Mouse (Mus musculus) limb, embryonic 11.5 days (tissue): Measurements from ENCODE around the gene Snx18. TPM values are rescaled to one million over a fixed set of nuclear protein-coding genes. Genes with fewer than 3 reads are reported as not detected.
A peak's percentile ranks its signal among the peaks of the same experiment; 100 is the strongest.

Source experiments
- ATAC-seq: fragments of 200-750 bp; cut with Nextera tagmentation; 2 replicates; pipeline ENCODE4 v1.8.0; 2017; ENCODE audit warnings: low read depth; ENCODE audit not compliant: insufficient number of reproducible peaks, low FRiP score, low TSS enrichment
- DNase-seq: peaks from one replicate; pipeline ENCODE4 v3.0.0-alpha.2; 2015; ENCODE audit warnings: low spot score
- H3K27ac ChIP-seq: fragments of 300-500 bp; sonication (generic); replicated peaks from 2 replicates; pipeline ENCODE4 v1.5.1; 2014; ENCODE audit warnings: low read depth, mild to moderate bottlenecking, low read length
- H3K27me3 ChIP-seq: fragments of 300-500 bp; sonication (generic); 2 replicates; pipeline ENCODE4 v1.6.1; 2014; ENCODE audit warnings: mild to moderate bottlenecking, low read length, mixed read lengths; ENCODE audit not compliant: control insufficient read depth, insufficient read depth
- H3K36me3 ChIP-seq: fragments of 300-500 bp; sonication (generic); 2 replicates; pipeline ENCODE4 v1.6.1; 2014; ENCODE audit warnings: mild to moderate bottlenecking, low read length, moderate library complexity, mixed read lengths; ENCODE audit not compliant: control insufficient read depth, insufficient read depth
- H3K4me1 ChIP-seq: fragments of 300-500 bp; sonication (generic); 2 replicates; pipeline ENCODE4 v1.6.1; 2014; ENCODE audit warnings: low read length, mixed read lengths; ENCODE audit not compliant: control insufficient read depth, insufficient read depth
- H3K4me2 ChIP-seq: fragments of 300-500 bp; sonication (generic); 2 replicates; pipeline ENCODE4 v1.6.1; 2014; ENCODE audit warnings: low read depth, mild to moderate bottlenecking, moderate library complexity; ENCODE audit not compliant: severe bottlenecking
- H3K4me3 ChIP-seq: fragments of 300-500 bp; sonication (generic); 2 replicates; pipeline ENCODE4 v1.5.1; 2014; ENCODE audit warnings: low read depth, low read length
- H3K9ac ChIP-seq: fragments of 300-500 bp; sonication (generic); 2 replicates; pipeline ENCODE4 v1.6.1; 2014; ENCODE audit warnings: mild to moderate bottlenecking, low read length
- H3K9me3 ChIP-seq: fragments of 300-500 bp; sonication (generic); 2 replicates; pipeline ENCODE4 v1.6.1; 2016; ENCODE audit warnings: low read length; ENCODE audit not compliant: control insufficient read depth
- WGBS: fragments of 180-500 bp; shearing (Covaris S2); extraction: QIAGEN DNeasy Blood & Tissue Kit; methylation state at CpG from one replicate; pipeline ENCODE4 v1.1.7; 2014; 5-methylcytosine and 5-hydroxymethylcytosine counted together
- polyA plus RNA-seq: library from polyadenylated mRNA; unstranded; fragments of >200 nt; fragmentation: Nextera tagmentation; extraction: Ambion mirVana; gene quantifications from 2 replicates; pipeline ENCODE4 v1.2.1, GENCODE M21; 2014

Gene Snx18
- polyA plus RNA-seq, 1 experiment from 2014 or later: 32.8 TPM

DNA sequence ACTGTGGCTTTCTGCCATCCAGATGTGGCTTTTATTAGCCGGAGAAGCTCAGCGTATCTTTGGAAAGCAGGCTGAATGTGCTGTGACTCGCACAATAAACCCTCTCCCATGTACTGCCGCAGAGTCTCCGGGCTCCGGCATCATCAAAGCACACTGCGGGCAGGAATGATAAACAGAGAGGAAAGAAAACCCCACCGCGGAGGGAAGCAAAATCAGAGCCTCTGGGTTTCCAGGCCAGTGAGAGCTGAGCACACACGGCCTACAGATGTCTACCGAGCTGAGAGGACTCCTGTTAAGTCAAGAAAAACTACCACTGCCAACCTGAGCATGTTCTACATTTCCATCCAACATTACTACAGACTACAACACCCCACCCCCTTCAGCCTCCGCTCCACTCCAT, 5.0 kb downstream of the Snx18 start:
- peak overlapping the region; percentile 93 for H3K4me2 ChIP-seq
- no peak overlapping the region for H3K27ac ChIP-seq
- H3K36me3 ChIP-seq: no peaks in the 10 kb centered on the region; the same call in 1 of the 2 replicates
- H3K4me1 ChIP-seq: peaks cover 46% of the 10 kb centered on the region
- WGBS: 6% methylated on average over 12 of the region's 12 CpGs
- peak overlapping the region; percentile 15; the same call in 1 of the 2 replicates for H3K4me3 ChIP-seq
- DNase-seq (peak; percentile 53), ATAC-seq (no peak)
- no peaks in the 10 kb centered on the region for H3K9me3 ChIP-seq
- peak overlapping the region; percentile 27; the same call in 1 of the 2 replicates for H3K9ac ChIP-seq
- no peaks in the 10 kb centered on the region for H3K27me3 ChIP-seq

DNA sequence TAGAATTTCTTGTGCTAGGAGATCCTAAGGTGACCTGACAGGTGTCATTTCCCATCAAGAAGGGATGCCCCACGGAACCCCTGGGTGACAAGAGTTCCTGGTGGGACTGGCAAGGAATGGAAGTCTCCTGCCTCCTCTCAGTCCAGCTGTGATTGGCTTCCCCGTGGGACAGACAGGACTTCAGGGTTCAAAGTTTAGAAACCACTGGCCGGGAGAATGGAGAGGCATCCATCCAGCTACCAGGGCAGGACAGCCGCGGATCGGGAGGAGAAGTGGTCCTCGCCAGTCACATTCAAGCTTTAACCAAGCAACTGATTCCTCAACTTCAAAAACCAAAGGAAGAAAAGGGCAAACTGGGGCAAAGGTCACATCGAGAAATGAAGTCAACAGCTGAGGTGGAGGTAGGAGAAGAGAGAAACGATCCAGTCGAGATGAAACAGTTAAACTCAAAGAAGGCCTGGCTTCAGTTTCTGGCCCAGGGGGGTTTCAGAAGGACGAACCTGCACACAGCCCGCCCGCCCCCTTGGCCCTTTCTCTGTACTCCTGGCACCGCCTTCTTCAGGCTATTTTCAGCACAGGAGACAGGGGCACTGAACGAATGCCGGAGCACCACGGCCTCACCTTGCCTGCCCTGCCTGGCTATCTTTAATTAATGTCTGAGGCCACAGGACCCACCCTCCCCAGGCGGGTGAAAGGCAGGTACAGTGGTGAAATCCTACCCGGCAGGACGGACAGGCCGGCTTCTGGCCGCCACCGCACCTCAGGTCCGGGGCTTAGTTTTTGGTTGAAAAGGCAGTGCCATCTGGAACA, 6.0 kb downstream of the Snx18 start:
- DNase-seq: no peak
- H3K4me3 ChIP-seq: no peak overlapping the region
- peak overlapping the region; percentile 93; the same call in 1 of the 2 replicates for H3K4me2 ChIP-seq
- H3K9me3 ChIP-seq: no peaks in the 10 kb centered on the region
- H3K9ac ChIP-seq: no peak overlapping the region
- no peaks in the 10 kb centered on the region for H3K27me3 ChIP-seq
- H3K36me3 ChIP-seq: no peaks in the 10 kb centered on the region; the same call in 1 of the 2 replicates
- WGBS: 51% methylated on average over 24 of the region's 24 CpGs
- no peak for ATAC-seq
- no peak overlapping the region for H3K27ac ChIP-seq
- H3K4me1 ChIP-seq: peaks cover 46% of the 10 kb centered on the region

DNA sequence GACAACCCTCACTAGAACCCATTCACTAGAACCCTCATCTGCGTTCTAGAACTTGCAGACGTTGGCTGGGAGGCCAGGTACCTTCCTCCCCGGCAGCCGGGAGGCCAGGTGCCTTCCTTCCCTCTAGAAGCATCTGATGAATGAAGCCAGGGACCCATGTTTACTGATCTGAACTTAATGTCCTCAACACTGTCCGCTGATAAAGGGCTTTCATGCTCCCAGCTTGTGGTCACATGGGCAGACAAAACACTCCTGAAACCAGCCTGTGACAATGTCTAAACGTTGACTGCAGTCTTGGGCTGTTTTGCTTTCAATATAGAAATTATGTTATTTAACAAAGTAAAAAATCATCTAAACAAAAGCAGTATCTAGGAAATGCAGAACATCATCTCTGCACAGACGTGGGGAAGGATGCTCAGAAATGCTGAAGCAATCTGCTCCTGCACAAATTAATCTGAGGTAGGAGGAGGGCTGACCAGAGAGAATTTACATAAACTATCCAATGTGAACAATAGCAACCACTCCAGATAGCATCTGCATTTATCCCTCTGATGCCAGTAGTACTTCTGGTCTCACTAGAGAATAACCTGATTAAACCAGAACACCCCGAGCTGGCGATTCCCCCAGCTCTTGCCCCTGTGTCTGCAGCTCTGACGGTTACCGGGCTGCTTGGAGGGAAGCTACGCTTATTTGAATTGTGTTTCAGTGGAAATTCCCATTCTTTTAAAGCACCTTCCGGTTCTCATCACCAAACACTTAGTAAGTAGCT, 7.4 kb downstream of the Snx18 start:
- Histone ChIP-seq H3K4me2 (no peak overlapping the region), H3K4me1 (peaks cover 33% of the 10 kb centered on the region), H3K27me3 (no peaks in the 10 kb centered on the region), H3K9me3 (no peaks in the 10 kb centered on the region), H3K36me3 (no peaks in the 10 kb centered on the region; the same call in 1 of the 2 replicates), H3K27ac (no peak overlapping the region), H3K9ac (no peak overlapping the region), H3K4me3 (no peak overlapping the region)
- ATAC-seq (no peak), DNase-seq (no peak)
- WGBS: 91% methylated on average over 13 of the region's 13 CpGs

DNA sequence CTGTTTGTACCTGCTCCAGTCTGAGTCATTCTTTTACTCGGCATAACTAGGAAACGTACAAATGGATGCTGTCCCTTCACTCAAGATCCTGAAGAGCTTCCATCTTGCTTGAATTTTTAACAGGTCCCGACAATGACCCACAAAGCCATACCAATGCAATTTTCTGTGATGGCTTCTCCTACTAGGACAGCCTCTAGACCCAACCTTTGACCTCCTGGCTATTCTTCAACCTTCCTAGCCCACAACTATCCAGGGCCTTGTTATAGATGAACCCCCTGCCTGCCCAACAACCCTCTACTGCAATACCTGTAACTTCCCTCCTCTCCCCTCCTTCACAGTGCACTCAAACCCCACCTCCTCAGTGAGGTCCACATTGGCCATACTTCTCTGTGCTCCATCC, 8.9 kb downstream of the Snx18 start:
- Histone ChIP-seq H3K36me3 (no peaks in the 10 kb centered on the region; the same call in 1 of the 2 replicates), H3K9ac (no peak overlapping the region), H3K4me3 (no peak overlapping the region), H3K27ac (no peak overlapping the region), H3K4me2 (no peak overlapping the region), H3K27me3 (no peaks in the 10 kb centered on the region), H3K9me3 (no peaks in the 10 kb centered on the region), H3K4me1 (peaks cover 26% of the 10 kb centered on the region)
- no peak for ATAC-seq
- DNase-seq: no peak
- 94% methylated on average over 3 of the region's 3 CpGs for WGBS

DNA sequence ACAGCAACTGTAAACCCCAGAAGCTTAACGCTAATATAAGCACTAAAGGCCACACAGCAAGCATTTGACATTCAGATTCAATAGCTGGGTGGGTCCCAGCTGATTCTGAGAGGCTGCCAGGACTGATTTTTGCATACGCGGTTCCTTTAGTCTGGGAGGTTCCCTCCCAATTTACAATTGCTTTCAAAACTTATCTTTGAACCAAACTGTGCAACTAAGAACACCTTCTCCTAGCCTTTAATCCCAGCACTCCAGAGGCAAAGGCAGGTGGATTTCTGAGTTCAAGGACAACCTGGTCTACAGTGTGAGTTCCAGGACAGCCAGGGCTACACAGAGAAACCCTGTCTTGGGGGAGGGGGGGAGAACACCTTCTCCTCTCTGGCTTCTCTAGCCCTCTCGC, 10.5 kb downstream of the Snx18 start:
- Histone ChIP-seq H3K9ac (no peak overlapping the region), H3K27me3 (no peaks in the 10 kb centered on the region), H3K4me3 (no peak overlapping the region), H3K4me2 (no peak overlapping the region), H3K36me3 (no peaks in the 10 kb centered on the region; the same call in 1 of the 2 replicates), H3K9me3 (no peaks in the 10 kb centered on the region), H3K4me1 (peaks cover 13% of the 10 kb centered on the region), H3K27ac (no peak overlapping the region)
- no peak for DNase-seq
- WGBS: 83% methylated on average over 4 of the region's 4 CpGs
- no peak for ATAC-seq

DNA sequence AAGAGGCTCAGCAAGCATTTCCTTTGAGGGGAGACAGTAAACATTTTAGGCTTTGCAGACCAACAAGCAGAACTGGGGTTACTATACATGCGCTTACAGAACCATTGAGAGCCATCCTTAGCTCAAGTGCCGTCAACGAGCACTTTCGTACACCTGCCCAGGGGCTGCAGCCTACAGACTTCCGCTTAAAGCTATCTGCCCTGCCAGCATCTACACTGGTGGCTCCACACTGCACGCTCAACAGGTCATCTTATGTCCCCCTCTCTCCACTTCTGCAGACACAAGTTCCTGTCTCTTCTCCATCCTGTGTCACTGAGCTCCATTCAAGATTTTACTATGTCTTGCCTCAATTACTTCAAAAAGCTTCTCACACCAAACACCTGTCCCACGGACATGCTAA, 11.0 kb downstream of the Snx18 start:
- Histone ChIP-seq H3K9ac (no peak overlapping the region), H3K4me2 (no peak overlapping the region), H3K27ac (no peak overlapping the region), H3K36me3 (no peaks in the 10 kb centered on the region; the same call in 1 of the 2 replicates), H3K4me3 (no peak overlapping the region), H3K27me3 (no peaks in the 10 kb centered on the region), H3K9me3 (no peaks in the 10 kb centered on the region), H3K4me1 (peaks cover 9% of the 10 kb centered on the region)
- 91% methylated on average over 7 of the region's 7 CpGs for WGBS
- no peak for ATAC-seq
- DNase-seq: no peak

DNA sequence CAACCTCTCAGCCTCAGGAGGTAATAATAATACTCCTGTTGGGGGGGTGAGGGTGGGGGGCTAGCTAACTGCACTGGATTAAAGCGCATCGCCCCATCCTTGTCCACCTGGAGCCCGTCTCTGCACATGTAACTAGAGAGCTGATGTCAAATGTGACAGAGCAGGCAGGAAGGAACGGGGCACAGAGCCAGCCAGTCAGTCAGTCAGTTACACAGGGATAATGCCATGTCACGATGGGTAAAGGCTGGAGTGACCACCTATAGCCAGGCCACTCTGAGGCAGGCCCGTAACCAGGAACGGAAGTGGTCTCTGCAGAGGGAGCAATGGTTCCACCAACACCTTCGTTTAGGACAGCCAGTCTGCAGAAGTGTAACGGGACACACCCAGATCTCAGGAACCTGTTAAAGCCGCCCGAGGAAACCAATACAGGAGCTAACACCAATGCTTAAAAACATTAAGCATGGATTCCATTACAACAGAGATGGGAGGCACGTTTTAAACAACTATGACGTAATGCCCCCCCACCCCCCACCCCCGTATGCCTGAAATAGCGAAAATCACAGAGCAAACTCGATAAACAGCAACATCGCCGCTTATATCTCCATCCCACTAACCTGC, 11.5 kb downstream of the Snx18 start:
- H3K36me3 ChIP-seq: no peaks in the 10 kb centered on the region; the same call in 1 of the 2 replicates
- H3K27me3 ChIP-seq: no peaks in the 10 kb centered on the region
- DNase-seq: no peak
- no peak overlapping the region for H3K4me2 ChIP-seq
- no peaks in the 10 kb centered on the region for H3K9me3 ChIP-seq
- H3K27ac ChIP-seq: no peak overlapping the region
- H3K4me1 ChIP-seq: peaks cover 6% of the 10 kb centered on the region
- H3K4me3 ChIP-seq: no peak overlapping the region
- ATAC-seq: no peak
- H3K9ac ChIP-seq: no peak overlapping the region
- 92% methylated on average over 18 of the region's 18 CpGs for WGBS

DNA sequence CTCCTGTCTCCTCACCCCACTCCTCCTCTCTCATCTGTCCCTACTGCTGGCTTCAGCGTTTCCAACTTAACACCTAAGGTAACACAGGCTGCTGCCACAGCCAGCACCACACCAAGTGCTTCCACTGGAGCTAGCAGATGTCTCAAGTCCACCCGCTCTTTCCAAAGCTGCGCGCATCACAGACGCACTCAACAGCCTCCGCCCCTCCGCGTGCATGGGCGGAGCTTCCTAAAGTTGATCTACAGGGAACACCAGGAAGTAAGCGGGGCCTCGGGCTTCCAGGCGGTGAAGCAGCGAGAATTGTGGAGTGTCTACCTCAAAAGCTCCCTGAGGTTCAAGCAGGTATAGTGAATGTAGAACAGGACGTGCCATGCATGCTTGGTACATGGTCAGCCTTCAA, 12.2 kb downstream of the Snx18 start:
- Histone ChIP-seq H3K9me3 (no peaks in the 10 kb centered on the region), H3K4me1 (peaks cover 4% of the 10 kb centered on the region)
- ATAC-seq: no peak

More for the DNA sequence above, 12.2 kb downstream of the Snx18 start:
- DNase-seq: no peak
- Histone ChIP-seq H3K36me3 (no peaks in the 10 kb centered on the region; the same call in 1 of the 2 replicates), H3K9ac (no peak overlapping the region), H3K27ac (no peak overlapping the region), H3K4me3 (no peak overlapping the region), H3K27me3 (no peaks in the 10 kb centered on the region), H3K4me2 (no peak overlapping the region)
- 89% methylated on average over 14 of the region's 14 CpGs for WGBS
